Mouse (Mus musculus) kidney, postnatal 0 days (tissue): ENCODE measurements around the gene Vat1. TPM values are rescaled to one million over a fixed set of nuclear protein-coding genes. Genes with fewer than 3 reads are reported as not detected.
"Not testable (repeated sequence)": the region's sequence is repeated elsewhere in the genome, so short reads cannot be mapped to it uniquely, and the experiment has no call there.

Experiments
- ATAC-seq: fragments of 200-750 bp; cut with Nextera tagmentation; replicated peaks from 2 replicates; pipeline ENCODE4 v1.8.0; 2017; ENCODE audit warnings: low read depth, moderate number of reproducible peaks, moderate TSS enrichment, moderate library complexity; ENCODE audit not compliant: low FRiP score
- DNase-seq: peaks from one replicate; pipeline ENCODE4 v3.0.0-alpha.2; 2016; ENCODE audit warnings: low spot score
- H3K27ac ChIP-seq: fragments of 300-500 bp; sonication (generic); 2 replicates; pipeline ENCODE4 v1.5.1; 2014; ENCODE audit warnings: mild to moderate bottlenecking
- H3K27me3 ChIP-seq: fragments of 300-500 bp; sonication (generic); 2 replicates; pipeline ENCODE4 v1.6.1; 2014; ENCODE audit warnings: low read length, mixed read lengths; ENCODE audit not compliant: insufficient read depth
- H3K36me3 ChIP-seq: fragments of 300-500 bp; sonication (generic); 2 replicates; pipeline ENCODE4 v1.6.1; 2014; ENCODE audit warnings: low read length, mixed read lengths; ENCODE audit not compliant: insufficient read depth
- H3K4me1 ChIP-seq: fragments of 300-500 bp; sonication (generic); replicated peaks from 2 replicates; pipeline ENCODE4 v1.6.1; 2014; ENCODE audit warnings: antibody characterized with exemption, low read length, mixed read lengths; ENCODE audit not compliant: insufficient read depth
- H3K4me2 ChIP-seq: fragments of 300-500 bp; sonication (generic); 2 replicates; pipeline ENCODE4 v1.6.1; 2014; ENCODE audit warnings: mild to moderate bottlenecking, low read length, moderate library complexity, mixed read lengths
- H3K4me3 ChIP-seq: fragments of 300-500 bp; sonication (generic); replicated peaks from 2 replicates; pipeline ENCODE4 v1.5.1; 2014; ENCODE audit warnings: low read depth, low read length
- H3K9ac ChIP-seq: fragments of 300-500 bp; sonication (generic); 2 replicates; pipeline ENCODE4 v1.6.1; 2014; ENCODE audit warnings: low read depth, low read length
- H3K9me3 ChIP-seq: fragments of 300-500 bp; sonication (generic); replicated peaks from 2 replicates; pipeline ENCODE4 v1.6.1; 2016; ENCODE audit warnings: low read length, inconsistent platforms, mixed read lengths
- CTCF ChIP-seq: IDR thresholded peaks from 2 replicates; pipeline ENCODE4 v1.5.1; 2016; ENCODE audit warnings: antibody characterized with exemption, low read depth, mild to moderate bottlenecking, moderate library complexity
- WGBS: fragments of 180-500 bp; shearing (Covaris S2); extraction: QIAGEN DNeasy Blood & Tissue Kit; methylation state at CpG from one replicate; pipeline ENCODE4 v1.1.7; 2014; 5-methylcytosine and 5-hydroxymethylcytosine counted together
- polyA plus RNA-seq: library from polyadenylated mRNA; unstranded; fragments of >200 nt; fragmentation: Nextera tagmentation; extraction: Ambion mirVana; gene quantifications from 2 replicates; pipeline ENCODE4 v1.2.1, GENCODE M21; 2015

Vat1 gene
- polyA plus RNA-seq, 1 experiment from 2014 or later = 38.6 TPM

GRCm38 (mm10) chr11:101448899-101449298 is 17.1 kb downstream of the Vat1 start:
- Histone ChIP-seq H3K36me3 (peaks cover 12% of the 10 kb centered on the region), H3K27ac (peak overlapping the region; percentile 91), H3K27me3 (no peaks in the 10 kb centered on the region), H3K4me3 (peak overlapping the region; percentile 57), H3K4me2 (peak overlapping the region; percentile 67), H3K4me1 (0 out of 2 replicates have a peak, but pooled peaks cover 4% of the 10 kb centered on the region), H3K9me3 (no peaks in the 10 kb centered on the region), H3K9ac (peak overlapping the region; percentile 57)
- no peak for DNase-seq
- WGBS = 80% methylated on average over 4 of the region's 4 CpGs
- no peak for ATAC-seq
- TF ChIP-seq CTCF = no peak

DNA sequence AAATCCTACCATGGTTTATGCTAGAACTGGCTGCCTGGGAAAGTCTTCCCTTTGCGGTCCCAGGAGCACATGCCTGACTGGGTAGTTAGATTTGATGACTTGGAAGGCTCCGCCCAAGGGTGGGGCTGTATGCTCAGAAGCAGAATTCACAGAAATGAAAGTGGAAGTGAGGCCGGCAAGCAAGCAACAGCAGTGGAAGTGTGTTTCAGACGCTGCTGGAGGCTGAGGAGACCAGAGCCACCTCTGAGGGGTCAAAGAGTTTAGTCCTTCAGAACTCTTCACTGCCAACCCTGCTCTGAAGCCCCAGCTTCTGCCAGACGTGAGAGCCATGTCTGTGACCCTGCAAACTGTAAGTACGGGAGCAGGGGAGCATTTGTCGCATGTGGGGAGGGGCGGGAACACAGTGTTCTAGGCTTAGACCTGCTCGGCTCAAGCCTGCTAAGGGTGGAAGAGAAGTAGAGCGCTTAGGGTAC is 17.7 kb downstream of the Vat1 start, which contains the start of gene Ifi35:
Ifi35 (plus strand) TSS at position 134 of the 473 bp plus-strand sequence.
- peaks cover 7% of the 10 kb centered on the region; the same call in 1 of the 2 replicates for H3K4me1 ChIP-seq
- H3K9ac ChIP-seq = peak within 1 kb of the TSS; percentile 57
- peak within 1 kb of the TSS; percentile 67 for H3K4me2 ChIP-seq
- peak within 1 kb of the TSS; percentile 91 for H3K27ac ChIP-seq
- TF ChIP-seq CTCF = no peak
- DNase-seq = peak; percentile 95
- no peaks in the 10 kb centered on the region for H3K27me3 ChIP-seq
- H3K36me3 ChIP-seq = peaks cover 17% of the 10 kb centered on the region
- WGBS = 14% methylated on average over 10 of the region's 10 CpGs
- H3K9me3 ChIP-seq = no peaks in the 10 kb centered on the region
- peak; percentile 60 for ATAC-seq
- peak within 1 kb of the TSS; percentile 57 for H3K4me3 ChIP-seq

DNA sequence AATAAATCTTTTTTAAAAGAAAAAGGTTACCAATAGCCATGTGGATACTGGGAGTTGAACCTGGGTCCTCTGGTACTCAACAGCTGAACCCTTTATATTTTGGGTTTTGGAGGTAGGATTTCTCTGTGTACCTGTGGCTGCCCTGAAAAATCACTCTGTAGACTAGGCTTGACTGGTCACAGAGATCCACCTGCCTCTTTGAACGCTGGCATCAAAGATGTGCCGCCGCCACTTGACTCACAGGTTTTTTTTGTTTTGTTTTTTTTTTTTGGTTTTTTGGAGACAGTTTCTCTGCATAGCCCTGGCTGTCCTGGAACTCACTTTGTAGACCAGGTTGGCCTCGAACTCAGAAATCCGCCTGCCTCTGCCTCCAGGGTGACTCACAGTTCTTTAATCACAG is 18.2 kb downstream of the Vat1 start:
- Histone ChIP-seq H3K4me3 (no peak overlapping the region), H3K9ac (0 out of 2 replicates have a peak overlapping the region, but pooled peaks have one; percentile 57), H3K27ac (peak overlapping the region; percentile 91; the same call in 1 of the 2 replicates), H3K36me3 (peaks cover 17% of the 10 kb centered on the region), H3K27me3 (no peaks in the 10 kb centered on the region), H3K9me3 (no peaks in the 10 kb centered on the region), H3K4me1 (peaks cover 7% of the 10 kb centered on the region; the same call in 1 of the 2 replicates), H3K4me2 (peak overlapping the region; percentile 67)
- 79% methylated on average over 5 of the region's 5 CpGs for WGBS
- no peak for ATAC-seq
- no peak for DNase-seq
- TF ChIP-seq CTCF = no peak

GRCm38 (mm10) chr11:101446860-101447259 is 19.2 kb downstream of the Vat1 start:
- not testable (repeated sequence) for DNase-seq, H3K4me3 ChIP-seq, H3K4me1 ChIP-seq, H3K4me2 ChIP-seq, ATAC-seq, H3K9ac ChIP-seq, H3K27me3 ChIP-seq, H3K27ac ChIP-seq, H3K9me3 ChIP-seq
- H3K36me3 ChIP-seq = peaks cover 17% of the 10 kb centered on the region
- 86% methylated on average over 8 of the region's 8 CpGs for WGBS

- Histone ChIP-seq H3K4me1 (peaks cover 7% of the 10 kb centered on the region; the same call in 1 of the 2 replicates), H3K27me3 (no peaks in the 10 kb centered on the region), H3K4me3 (no peak overlapping the region), H3K4me2 (no peak overlapping the region), H3K9me3 (no peaks in the 10 kb centered on the region), H3K36me3 (peaks cover 17% of the 10 kb centered on the region), H3K9ac (no peak overlapping the region), H3K27ac (no peak overlapping the region)
- no peak for ATAC-seq
- WGBS = 64% methylated on average over 1 of the region's 1 CpGs
- no peak for TF ChIP-seq CTCF
- DNase-seq = no peak
Measured at GRCm38 (mm10) chr11:101446319-101446718, 19.7 kb downstream of the Vat1 start.

GRCm38 (mm10) chr11:101442760-101443159 is 23.3 kb downstream of the Vat1 start:
- Histone ChIP-seq H3K4me1 (peaks cover 3% of the 10 kb centered on the region; the same call in 1 of the 2 replicates), H3K9me3 (no peaks in the 10 kb centered on the region), H3K4me2 (peak overlapping the region; percentile 87), H3K4me3 (peak overlapping the region; percentile 87), H3K27ac (peak overlapping the region; percentile 92), H3K27me3 (no peaks in the 10 kb centered on the region), H3K9ac (peak overlapping the region; percentile 95), H3K36me3 (peaks cover 17% of the 10 kb centered on the region)
- peak; percentile 0; the same call in 1 of the 2 replicates for ATAC-seq
- WGBS = 0% methylated on average over 14 of the region's 14 CpGs
- TF ChIP-seq CTCF = no peak
- peak; percentile 43 for DNase-seq
